Mouse (Mus musculus) liver, embryonic 12.5 days (tissue): Measurements from ENCODE around the gene Cfap73. TPM values are rescaled to one million over a fixed set of nuclear protein-coding genes. Genes with fewer than 3 reads are reported as not detected.
A peak's percentile ranks its signal among the peaks of the same experiment; 100 is the strongest.

Experiments used
- ATAC-seq: fragments of 200-750 bp; cut with Nextera tagmentation; 2 replicates; pipeline ENCODE4 v1.8.0; 2017; ENCODE audit warnings: moderate number of reproducible peaks, mild to moderate bottlenecking, moderate library complexity
- H3K27ac ChIP-seq: fragments of 300-500 bp; sonication (generic); 2 replicates; pipeline ENCODE4 v1.5.1; 2016; ENCODE audit warnings: mild to moderate bottlenecking
- H3K27me3 ChIP-seq: fragments of 300-500 bp; sonication (generic); replicated peaks from 2 replicates; pipeline ENCODE4 v1.6.1; 2016; ENCODE audit warnings: mild to moderate bottlenecking, moderate library complexity
- H3K36me3 ChIP-seq: fragments of 300-500 bp; sonication (generic); 2 replicates; pipeline ENCODE4 v1.6.1; 2016; ENCODE audit warnings: mild to moderate bottlenecking, moderate library complexity
- H3K4me1 ChIP-seq: fragments of 300-500 bp; sonication (generic); 2 replicates; pipeline ENCODE4 v1.6.1; 2016
- H3K4me2 ChIP-seq: fragments of 300-500 bp; sonication (generic); 2 replicates; pipeline ENCODE4 v1.6.1; 2016; ENCODE audit warnings: mild to moderate bottlenecking, moderate library complexity
- H3K4me3 ChIP-seq: fragments of 300-500 bp; sonication (generic); 2 replicates; pipeline ENCODE4 v1.5.1; 2016; ENCODE audit warnings: mild to moderate bottlenecking, moderate library complexity
- H3K9ac ChIP-seq: fragments of 300-500 bp; sonication (generic); 2 replicates; pipeline ENCODE4 v1.6.1; 2016; ENCODE audit warnings: mild to moderate bottlenecking, moderate library complexity
- H3K9me3 ChIP-seq: fragments of 300-500 bp; sonication (generic); replicated peaks from 2 replicates; pipeline ENCODE4 v1.6.1; 2016; ENCODE audit warnings: mild to moderate bottlenecking, moderate library complexity
- WGBS: fragments of 180-500 bp; shearing (Covaris S2); methylation state at CpG from one replicate; pipeline ENCODE4 v1.1.7; 2016; ENCODE audit not compliant: insufficient replicate concordance; 5-methylcytosine and 5-hydroxymethylcytosine counted together
- polyA plus RNA-seq: library from polyadenylated mRNA; unstranded; fragments of >200 nt; fragmentation: Nextera tagmentation; extraction: Ambion mirVana; gene quantifications from 2 replicates; pipeline ENCODE4 v1.2.1, GENCODE M21; 2016

Cfap73 gene
- polyA plus RNA-seq = not detected in 2 replicates

GRCm38 (mm10) chr5:120634131-120634530, at the start of gene Cfap73:
Cfap73 (minus strand) TSS chr5:120634235.
- Histone ChIP-seq H3K36me3 (no peaks in the 10 kb centered on the region), H3K27ac (no peak within 1 kb of the TSS), H3K9me3 (peaks cover 10% of the 10 kb centered on the region; the same call in 1 of the 2 replicates), H3K27me3 (peaks cover 49% of the 10 kb centered on the region), H3K4me2 (no peak within 1 kb of the TSS), H3K4me3 (no peak within 1 kb of the TSS), H3K9ac (no peak within 1 kb of the TSS), H3K4me1 (0 out of 2 replicates have a peak, but pooled peaks cover 3% of the 10 kb centered on the region)
- ATAC-seq = no peak
- WGBS = 39% methylated on average over 9 of the region's 9 CpGs

DNA sequence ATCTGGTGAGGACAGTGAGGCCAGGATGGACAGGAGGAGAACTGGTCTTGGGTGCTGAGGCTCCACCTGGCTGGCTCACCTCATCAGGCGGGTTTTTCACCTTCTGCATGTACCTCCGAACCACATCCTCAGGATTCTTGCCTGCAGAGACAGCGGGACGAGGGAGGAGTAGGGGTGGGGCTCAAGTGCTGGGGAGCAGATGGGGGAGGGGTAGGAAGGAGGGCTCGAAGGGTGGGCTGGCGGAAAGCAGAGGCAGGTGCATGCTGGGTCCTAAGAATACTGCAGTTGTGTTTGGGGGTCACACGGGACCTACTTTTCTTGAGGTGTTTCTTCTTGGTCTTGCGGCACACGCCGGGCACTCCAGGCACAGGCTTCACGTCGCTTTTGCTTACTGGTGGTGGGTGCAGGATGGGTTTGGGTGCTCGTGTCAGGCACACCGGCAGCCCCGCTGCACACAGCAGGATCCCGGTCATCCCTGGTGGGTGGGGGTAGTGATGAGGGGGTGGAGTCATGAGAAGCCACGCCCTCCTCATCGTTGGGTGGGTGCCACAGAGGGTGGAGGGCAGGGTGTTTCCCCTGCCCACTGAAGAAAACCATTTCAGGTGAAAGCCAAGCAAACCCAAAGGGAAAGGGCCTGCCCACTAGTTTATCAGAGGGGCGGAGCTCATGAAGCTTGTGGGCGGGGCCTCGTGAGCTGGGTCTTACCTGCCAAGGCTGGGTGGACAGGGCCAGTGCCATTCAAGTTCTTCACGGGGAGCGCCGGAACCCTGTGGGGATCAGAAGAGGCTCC, 49.1 kb upstream of the Cfap73 start:
- no peak overlapping the region for H3K9ac ChIP-seq
- peaks cover 90% of the 10 kb centered on the region for H3K27me3 ChIP-seq
- no peak overlapping the region for H3K27ac ChIP-seq
- no peak for ATAC-seq
- H3K4me1 ChIP-seq = no peaks in the 10 kb centered on the region
- no peaks in the 10 kb centered on the region for H3K9me3 ChIP-seq
- no peak overlapping the region for H3K4me3 ChIP-seq
- H3K4me2 ChIP-seq = no peak overlapping the region
- no peaks in the 10 kb centered on the region for H3K36me3 ChIP-seq
- 14% methylated on average over 24 of the region's 24 CpGs for WGBS

GRCm38 (mm10) chr5:120680918-120681317, 46.9 kb upstream of the Cfap73 start:
- 76% methylated on average over 18 of the region's 18 CpGs for WGBS
- Histone ChIP-seq H3K36me3 (no peaks in the 10 kb centered on the region), H3K4me3 (no peak overlapping the region), H3K4me1 (no peaks in the 10 kb centered on the region), H3K27ac (no peak overlapping the region), H3K9ac (no peak overlapping the region), H3K27me3 (peaks cover 75% of the 10 kb centered on the region), H3K4me2 (0 out of 2 replicates have a peak overlapping the region, but pooled peaks have one; percentile 13), H3K9me3 (no peaks in the 10 kb centered on the region)
- no peak for ATAC-seq

GRCm38 (mm10) chr5:120679676-120680555, 45.9 kb upstream of the Cfap73 start:
- Histone ChIP-seq H3K36me3 (no peaks in the 10 kb centered on the region), H3K4me3 (peak overlapping the region; percentile 25; the same call in 1 of the 2 replicates), H3K9ac (no peak overlapping the region), H3K27me3 (peaks cover 76% of the 10 kb centered on the region), H3K9me3 (no peaks in the 10 kb centered on the region), H3K27ac (no peak overlapping the region), H3K4me1 (no peaks in the 10 kb centered on the region), H3K4me2 (peak overlapping the region; percentile 51)
- peak; percentile 41; the same call in 1 of the 2 replicates for ATAC-seq
- 5% methylated on average over 24 of the region's 24 CpGs for WGBS

GRCm38 (mm10) chr5:120677516-120677915, 43.5 kb upstream of the Cfap73 start:
- H3K9me3 ChIP-seq = no peaks in the 10 kb centered on the region
- H3K4me3 ChIP-seq = no peak overlapping the region
- no peaks in the 10 kb centered on the region for H3K4me1 ChIP-seq
- no peak for ATAC-seq
- peaks cover 62% of the 10 kb centered on the region for H3K27me3 ChIP-seq
- no peak overlapping the region for H3K4me2 ChIP-seq
- no peak overlapping the region for H3K9ac ChIP-seq
- WGBS = 14% methylated on average over 2 of the region's 2 CpGs
- H3K27ac ChIP-seq = no peak overlapping the region
- H3K36me3 ChIP-seq = no peaks in the 10 kb centered on the region

- Histone ChIP-seq H3K9ac (no peak overlapping the region), H3K27ac (no peak overlapping the region), H3K4me3 (no peak overlapping the region), H3K27me3 (peaks cover 34% of the 10 kb centered on the region), H3K9me3 (no peaks in the 10 kb centered on the region), H3K36me3 (no peaks in the 10 kb centered on the region), H3K4me1 (no peaks in the 10 kb centered on the region), H3K4me2 (no peak overlapping the region)
- peak; percentile 19; the same call in 1 of the 2 replicates for ATAC-seq
- 36% methylated on average over 21 of the region's 21 CpGs for WGBS
Observed at GRCm38 (mm10) chr5:120674229-120675145, 40.5 kb upstream of the Cfap73 start.

GRCm38 (mm10) chr5:120673626-120674025, 39.6 kb upstream of the Cfap73 start:
- H3K36me3 ChIP-seq = no peaks in the 10 kb centered on the region
- H3K4me3 ChIP-seq = no peak overlapping the region
- H3K9ac ChIP-seq = no peak overlapping the region
- H3K9me3 ChIP-seq = no peaks in the 10 kb centered on the region
- ATAC-seq = no peak
- H3K27ac ChIP-seq = no peak overlapping the region
- H3K4me2 ChIP-seq = no peak overlapping the region
- 5% methylated on average over 12 of the region's 12 CpGs for WGBS
- H3K27me3 ChIP-seq = peaks cover 27% of the 10 kb centered on the region
- no peaks in the 10 kb centered on the region for H3K4me1 ChIP-seq

DNA sequence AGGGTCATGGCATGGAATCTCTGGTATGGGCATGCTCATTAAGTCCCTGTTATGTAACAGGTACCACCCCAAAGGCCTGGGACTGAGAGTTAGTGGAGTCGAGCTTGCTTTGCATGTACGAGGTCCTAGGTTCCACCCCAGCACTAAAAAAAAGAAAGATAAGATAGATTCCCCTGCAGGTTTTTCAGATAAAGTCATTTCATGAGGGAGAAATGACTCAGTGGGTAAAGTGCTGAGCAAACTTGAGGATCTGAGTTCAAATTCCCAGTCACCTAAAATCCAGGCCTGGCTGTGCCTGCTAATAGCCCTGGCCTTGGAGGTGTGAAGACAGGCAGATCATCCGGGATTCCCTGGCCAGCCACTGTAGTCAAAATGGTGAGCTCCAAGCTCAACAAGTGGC, 37.8 kb upstream of the Cfap73 start:
- no peak for ATAC-seq
- Histone ChIP-seq H3K4me2 (no peak overlapping the region), H3K4me3 (no peak overlapping the region), H3K9ac (no peak overlapping the region), H3K4me1 (no peaks in the 10 kb centered on the region), H3K27me3 (peaks cover 39% of the 10 kb centered on the region), H3K27ac (no peak overlapping the region), H3K9me3 (no peaks in the 10 kb centered on the region), H3K36me3 (no peaks in the 10 kb centered on the region)
- WGBS = 45% methylated on average over 3 of the region's 3 CpGs

- H3K4me2 ChIP-seq = no peak overlapping the region
- ATAC-seq = no peak
- no peak overlapping the region for H3K9ac ChIP-seq
- no peaks in the 10 kb centered on the region for H3K9me3 ChIP-seq
- no peak overlapping the region for H3K27ac ChIP-seq
- peaks cover 46% of the 10 kb centered on the region for H3K27me3 ChIP-seq
- no peaks in the 10 kb centered on the region for H3K36me3 ChIP-seq
- H3K4me1 ChIP-seq = no peaks in the 10 kb centered on the region
- no peak overlapping the region for H3K4me3 ChIP-seq
- WGBS = 58% methylated on average over 7 of the region's 7 CpGs
Observed at GRCm38 (mm10) chr5:120670132-120670531, 36.1 kb upstream of the Cfap73 start.

DNA sequence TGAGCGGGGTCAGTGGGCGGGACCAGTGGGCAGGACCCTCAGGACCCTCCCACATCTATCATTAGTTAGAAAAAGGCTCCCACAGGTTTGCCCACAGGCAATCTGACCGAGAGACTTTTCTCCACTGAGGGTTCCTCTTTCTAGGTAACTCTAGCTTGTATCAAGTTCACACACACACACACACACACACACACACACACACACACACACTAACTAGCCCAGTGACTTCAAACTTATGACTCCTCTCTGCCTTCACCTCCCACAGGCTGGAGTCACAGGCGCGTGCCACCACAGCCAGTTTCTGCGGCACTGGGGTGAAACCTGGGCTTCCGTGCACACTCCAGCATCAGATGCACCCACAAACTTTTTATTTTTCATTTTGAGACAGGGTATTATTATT, 34.7 kb upstream of the Cfap73 start:
- 60% methylated on average over 7 of the region's 7 CpGs for WGBS
- no peak for ATAC-seq
- no peaks in the 10 kb centered on the region for H3K9me3 ChIP-seq
- H3K4me2 ChIP-seq = no peak overlapping the region
- peaks cover 36% of the 10 kb centered on the region for H3K27me3 ChIP-seq
- no peaks in the 10 kb centered on the region for H3K36me3 ChIP-seq
- no peaks in the 10 kb centered on the region for H3K4me1 ChIP-seq
- H3K4me3 ChIP-seq = no peak overlapping the region
- no peak overlapping the region for H3K27ac ChIP-seq
- H3K9ac ChIP-seq = no peak overlapping the region

DNA sequence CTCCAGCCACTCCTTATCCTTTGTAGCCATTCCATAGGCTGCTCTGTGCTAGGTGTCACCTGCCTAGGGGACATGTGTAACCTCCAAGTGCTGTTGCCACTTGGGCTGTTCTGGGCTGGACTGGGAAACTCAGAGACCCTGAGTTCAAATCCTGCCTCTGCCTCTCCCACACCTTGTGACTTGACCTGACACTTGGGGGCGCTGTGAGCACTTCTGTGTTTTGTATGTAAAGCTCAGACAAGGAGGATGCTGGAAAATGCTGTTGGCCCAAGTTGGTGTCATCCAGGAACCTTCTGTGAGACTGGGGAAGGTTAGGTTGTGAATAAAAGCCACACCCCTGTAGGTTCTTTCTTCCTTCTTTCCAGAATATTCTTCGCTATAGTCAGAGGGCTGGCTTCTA, 30.9 kb upstream of the Cfap73 start:
- Histone ChIP-seq H3K27me3 (peaks cover 60% of the 10 kb centered on the region), H3K4me2 (no peak overlapping the region), H3K9me3 (no peaks in the 10 kb centered on the region), H3K9ac (no peak overlapping the region), H3K27ac (no peak overlapping the region), H3K36me3 (no peaks in the 10 kb centered on the region), H3K4me3 (no peak overlapping the region), H3K4me1 (no peaks in the 10 kb centered on the region)
- ATAC-seq = no peak
- WGBS = 41% methylated on average over 2 of the region's 2 CpGs
